ENCODE assay signal across 9 mouse cellular contexts in the genomic region with DNA sequence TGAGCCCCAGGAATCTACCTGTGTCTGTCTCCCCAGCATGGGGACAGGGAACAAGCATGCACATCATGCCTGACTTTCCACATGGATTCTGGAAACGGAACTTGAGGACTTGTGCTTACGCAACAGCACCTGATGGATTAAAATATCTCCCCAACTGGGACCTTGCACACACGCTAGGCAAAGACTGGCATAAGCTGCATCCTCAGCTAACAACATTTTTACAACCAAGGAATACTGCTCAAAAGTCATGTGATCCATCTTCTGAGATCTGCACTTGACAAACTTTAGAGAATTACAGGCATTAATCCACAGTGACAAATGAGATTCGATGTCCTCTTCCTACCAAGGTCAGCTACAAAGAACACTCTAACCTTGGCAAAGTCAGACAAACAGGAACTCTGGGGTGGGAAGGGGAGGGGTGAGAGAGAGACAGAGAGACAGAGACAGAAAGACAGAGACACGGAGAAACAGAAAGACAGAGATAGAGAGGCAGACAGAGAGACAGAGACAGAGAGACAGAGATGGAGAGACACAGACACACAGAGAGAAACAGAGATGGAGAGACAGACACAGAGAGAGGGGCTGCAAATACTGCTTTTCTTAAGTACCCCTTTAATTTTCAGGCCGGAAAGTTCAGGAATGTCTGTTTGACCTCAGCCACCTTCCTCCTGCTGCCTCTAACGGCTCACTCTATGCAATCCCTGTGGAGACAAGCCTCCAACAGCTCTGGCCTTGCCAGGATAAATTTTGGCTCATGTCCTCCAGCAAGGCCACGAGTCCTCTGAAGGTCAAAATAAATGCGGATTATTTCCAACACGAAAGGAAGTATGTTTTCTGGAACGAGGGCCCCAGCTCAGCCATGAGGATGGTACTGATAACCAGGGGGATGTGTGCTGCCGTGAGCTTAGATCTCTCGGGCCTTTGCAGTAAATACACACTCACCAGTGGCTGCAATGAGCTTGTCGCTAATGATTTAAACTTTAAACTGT. TPM values are rescaled to one million over a fixed set of nuclear protein-coding genes. Genes with fewer than 3 reads are reported as not detected.
DNase-seq lines count a peak whose midpoint lies in the region; ATAC-seq lines count a peak whose summit lies in the region.
"Had no signal": no experiment of that assay in that cellular context is flagged by ENCODE, and none has a peak within 500 bp of the region (broad histone marks: within the 10 kb centered on the region; RNA-seq: fewer than 3 reads in every experiment).

No protein-coding gene starts in this region.

- no peaks in the 10 kb centered on the region for H3K36me3 ChIP-seq in hindbrain, embryonic 10.5 days
- no peaks in the 10 kb centered on the region for H3K36me3 ChIP-seq in hindbrain, embryonic 14.5 days (replicated peaks; ENCODE audit: control insufficient read depth, insufficient read depth)
- H3K36me3 ChIP-seq in heart, embryonic 13.5 days, result no peaks in the 10 kb centered on the region
- H3K36me3 ChIP-seq: hindbrain, embryonic 15.5 days had no signal

- H3K4me1 ChIP-seq in hindbrain, embryonic 10.5 days (replicated peaks), result peaks cover 55% of the 10 kb centered on the region
- H3K4me1 ChIP-seq in hindbrain, embryonic 14.5 days (replicated peaks; ENCODE audit: control insufficient read depth, insufficient read depth, low read length), result peaks cover 13% of the 10 kb centered on the region
- H3K4me1 ChIP-seq in heart, embryonic 13.5 days, result peaks cover 77% of the 10 kb centered on the region

- no peak overlapping the region for H3K4me2 ChIP-seq in hindbrain, embryonic 14.5 days (replicated peaks)
- peak overlapping the region; percentile 15 for H3K4me2 ChIP-seq in heart, embryonic 13.5 days
- H3K4me2 ChIP-seq: hindbrain, embryonic 15.5 days had no signal

- H3K4me3 ChIP-seq in hindbrain, embryonic 10.5 days, result no peak overlapping the region
- no peak overlapping the region for H3K4me3 ChIP-seq in hindbrain, embryonic 14.5 days (replicated peaks; ENCODE audit: low read length)
- H3K4me3 ChIP-seq in heart, embryonic 13.5 days, result no peak overlapping the region
- H3K4me3 ChIP-seq: hindbrain, embryonic 15.5 days had no signal

- H3K9me3 ChIP-seq in hindbrain, embryonic 10.5 days, result no peaks in the 10 kb centered on the region
- no peaks in the 10 kb centered on the region for H3K9me3 ChIP-seq in hindbrain, embryonic 14.5 days (ENCODE audit: control insufficient read depth, low read length)
- H3K9me3 ChIP-seq in heart, embryonic 13.5 days, result no peaks in the 10 kb centered on the region
- H3K9me3 ChIP-seq: hindbrain, embryonic 15.5 days had no signal

- no peak for DNase-seq in hindbrain, embryonic 10.5 days (ENCODE audit: low spot score)
- DNase-seq in hindbrain, embryonic 14.5 days (ENCODE audit: low spot score), result no peak
- peak; percentile 56 to 57 for DNase-seq in kidney, postnatal 36 days
- DNase-seq in left cerebral cortex, adult 8-10 months (ENCODE audit: low spot score in 2 of 2), result no peak
- no peak for DNase-seq in layer of hippocampus, adult 11-12 months (ENCODE audit: low spot score)

- H3K27me3 ChIP-seq in hindbrain, embryonic 10.5 days (ENCODE audit: insufficient read depth, poor library complexity, severe bottlenecking), result no peaks in the 10 kb centered on the region
- H3K27me3 ChIP-seq in hindbrain, embryonic 14.5 days (ENCODE audit: control insufficient read depth, insufficient read depth, low read length), result no peaks in the 10 kb centered on the region
- no peaks in the 10 kb centered on the region for H3K27me3 ChIP-seq in heart, embryonic 13.5 days (replicated peaks)
- H3K27me3 ChIP-seq: hindbrain, embryonic 15.5 days had no signal

- no peak overlapping the region for H3K9ac ChIP-seq in hindbrain, embryonic 14.5 days
- peak overlapping the region; percentile 63 for H3K9ac ChIP-seq in heart, embryonic 13.5 days
- H3K9ac ChIP-seq: hindbrain, embryonic 15.5 days had no signal

- WGBS in hindbrain, embryonic 10.5 days, result 76% methylated on average over 14 of the region's 14 CpGs
- 71% methylated on average over 14 of the region's 14 CpGs for WGBS in hindbrain, embryonic 14.5 days
- WGBS in heart, embryonic 13.5 days, result 36% methylated on average over 14 of the region's 14 CpGs

- ATAC-seq in hindbrain, embryonic 14.5 days (ENCODE audit: low FRiP score), result no peak
- ATAC-seq in heart, embryonic 13.5 days (ENCODE audit: extremely low read depth, insufficient number of reproducible peaks, low FRiP score, low TSS enrichment), result no peak
- ATAC-seq in megakaryocyte-erythroid progenitor cell, adult 5-6 weeks (replicated peaks; ENCODE audit: low FRiP score, low TSS enrichment, poor library complexity, severe bottlenecking), result peak; percentile 50; the same call in 1 of the 2 replicates
- ATAC-seq in monocyte, adult 5-6 weeks (replicated peaks; ENCODE audit: insufficient number of reproducible peaks, low FRiP score, low TSS enrichment, poor library complexity, severe bottlenecking), result no peak

- peak overlapping the region; percentile 53; the same call in 1 of the 2 replicates for H3K27ac ChIP-seq in hindbrain, embryonic 10.5 days
- no peak overlapping the region for H3K27ac ChIP-seq in hindbrain, embryonic 14.5 days
- peak overlapping the region; percentile 78 for H3K27ac ChIP-seq in heart, embryonic 13.5 days (replicated peaks)
- H3K27ac ChIP-seq: hindbrain, embryonic 15.5 days had no signal

RNA-seq across cellular contexts. Expression of gene Tgfbr3, which starts 55.8 kb away (rescaled TPM):
- polyA plus RNA-seq in hindbrain, embryonic 10.5 days (2016; fragmentation: Nextera tagmentation; extraction: Ambion mirVana), result 8.3 and 11.1 TPM in 2 replicates
- polyA plus RNA-seq in hindbrain, embryonic 14.5 days (2014; fragmentation: Nextera tagmentation; extraction: Ambion mirVana), result 7.1 TPM in 2 replicates
- polyA plus RNA-seq in heart, embryonic 13.5 days (2015; fragmentation: Nextera tagmentation; extraction: Ambion mirVana), result 19.1 and 20.5 TPM in 2 replicates
- total RNA-seq in megakaryocyte-erythroid progenitor cell, adult 5-6 weeks (2014; fragmentation: Nextera tagmentation), result 28.8 and 36.5 TPM in 2 replicates
- total RNA-seq in megakaryocyte-erythroid progenitor cell, adult 5-6 weeks (2017), result 25.6 and 35.5 TPM in 2 replicates
- 24.6 to 31.2 TPM (median 27.4 TPM) in 3 replicates for total RNA-seq in monocyte, adult 5-6 weeks (2017)
- total RNA-seq in left cerebral cortex, adult 8-10 months (2022), result 10 to 100 TPM; 14.7 to 18.7 (median 16.0) TPM

Comparison
In these comparisons a context has a peak if more than half of its experiments do, and no peak if none do; other contexts are left out.
1. DNase-seq: peak in kidney, postnatal 36 days (2 of 2); none in hindbrain, embryonic 10.5 days (single experiment), hindbrain, embryonic 14.5 days (single experiment), left cerebral cortex, adult 8-10 months (0 of 2) and layer of hippocampus, adult 11-12 months (single experiment).